Mouse (Mus musculus): Measurements from ENCODE around the gene Tbc1d2. TPM values are rescaled to one million over a fixed set of nuclear protein-coding genes. Genes with fewer than 3 reads are reported as not detected.

The Tbc1d2 gene
- polyA plus RNA-seq, 1 experiment from 2014 or later: 2.7 TPM

GRCm38 (mm10) chr4:46569671-46570070 lies 80.3 kb downstream of the Tbc1d2 start:
- H3K27ac ChIP-seq (replicated peaks): no peak overlapping the region
- no peaks in the 10 kb centered on the region for H3K4me1 ChIP-seq (replicated peaks; ENCODE audit: control insufficient read depth, insufficient read depth)
- no peak overlapping the region for H3K9ac ChIP-seq (ENCODE audit: low read length)
- ATAC-seq (ENCODE audit: low FRiP score, low TSS enrichment): no peak
- 58% methylated on average over 5 of the region's 5 CpGs for WGBS
- no peaks in the 10 kb centered on the region for H3K36me3 ChIP-seq (ENCODE audit: control insufficient read depth, insufficient read depth, low read length)
- no peak for DNase-seq (ENCODE audit: low spot score)
- no peak overlapping the region for H3K4me3 ChIP-seq (ENCODE audit: low read depth, low read length)
- H3K4me2 ChIP-seq (replicated peaks; ENCODE audit: low read depth): no peak overlapping the region
- TF ChIP-seq EP300 (optimal IDR thresholded peaks at IDR 0.05) (no peak), CTCF (IDR thresholded peaks at IDR 0.05; ENCODE audit: low read depth) (no peak)
- H3K27me3 ChIP-seq (ENCODE audit: control insufficient read depth, insufficient read depth, low read length): no peaks in the 10 kb centered on the region
- no peaks in the 10 kb centered on the region for H3K9me3 ChIP-seq (ENCODE audit: control insufficient read depth, low read length)

GRCm38 (mm10) chr4:46568169-46568568 lies 81.8 kb downstream of the Tbc1d2 start:
- H3K4me1 ChIP-seq (replicated peaks; ENCODE audit: control insufficient read depth, insufficient read depth): no peaks in the 10 kb centered on the region
- WGBS: 93% methylated on average over 8 of the region's 8 CpGs
- no peaks in the 10 kb centered on the region for H3K9me3 ChIP-seq (ENCODE audit: control insufficient read depth, low read length)
- no peak overlapping the region for H3K4me3 ChIP-seq (ENCODE audit: low read depth, low read length)
- TF ChIP-seq EP300 (optimal IDR thresholded peaks at IDR 0.05): no peak
- TF ChIP-seq CTCF (IDR thresholded peaks at IDR 0.05; ENCODE audit: low read depth): no peak
- no peak overlapping the region for H3K4me2 ChIP-seq (replicated peaks; ENCODE audit: low read depth)
- H3K27me3 ChIP-seq (ENCODE audit: control insufficient read depth, insufficient read depth, low read length): no peaks in the 10 kb centered on the region
- DNase-seq (ENCODE audit: low spot score): no peak
- no peak for ATAC-seq (ENCODE audit: low FRiP score, low TSS enrichment)
- H3K27ac ChIP-seq (replicated peaks): no peak overlapping the region
- H3K36me3 ChIP-seq (ENCODE audit: control insufficient read depth, insufficient read depth, low read length): no peaks in the 10 kb centered on the region
- no peak overlapping the region for H3K9ac ChIP-seq (ENCODE audit: low read length)

GRCm38 (mm10) chr4:46566931-46567671 lies 82.9 kb downstream of the Tbc1d2 start:
- Histone ChIP-seq H3K27ac (replicated peaks) (no peak overlapping the region), H3K4me2 (replicated peaks; ENCODE audit: low read depth) (no peak overlapping the region), H3K4me3 (ENCODE audit: low read depth, low read length) (no peak overlapping the region), H3K4me1 (replicated peaks; ENCODE audit: control insufficient read depth, insufficient read depth) (no peaks in the 10 kb centered on the region), H3K36me3 (ENCODE audit: control insufficient read depth, insufficient read depth, low read length) (no peaks in the 10 kb centered on the region), H3K27me3 (ENCODE audit: control insufficient read depth, insufficient read depth, low read length) (no peaks in the 10 kb centered on the region), H3K9ac (ENCODE audit: low read length) (no peak overlapping the region), H3K9me3 (ENCODE audit: control insufficient read depth, low read length) (no peaks in the 10 kb centered on the region)
- 62% methylated on average over 8 of the region's 8 CpGs for WGBS
- no peak for TF ChIP-seq EP300 (optimal IDR thresholded peaks at IDR 0.05)
- TF ChIP-seq CTCF (IDR thresholded peaks at IDR 0.05; ENCODE audit: low read depth): no peak
- no peak for ATAC-seq (ENCODE audit: low FRiP score, low TSS enrichment)
- DNase-seq (ENCODE audit: low spot score): no peak

GRCm38 (mm10) chr4:46565393-46565955 lies 84.5 kb downstream of the Tbc1d2 start:
- TF ChIP-seq EP300 (optimal IDR thresholded peaks at IDR 0.05) (no peak), CTCF (IDR thresholded peaks at IDR 0.05; ENCODE audit: low read depth) (no peak)
- H3K9ac ChIP-seq (ENCODE audit: low read length): no peak overlapping the region
- DNase-seq (ENCODE audit: low spot score) (no peak), ATAC-seq (ENCODE audit: low FRiP score, low TSS enrichment) (no peak)
- no peaks in the 10 kb centered on the region for H3K4me1 ChIP-seq (replicated peaks; ENCODE audit: control insufficient read depth, insufficient read depth)
- WGBS: 92% methylated on average over 4 of the region's 4 CpGs
- no peaks in the 10 kb centered on the region for H3K36me3 ChIP-seq (ENCODE audit: control insufficient read depth, insufficient read depth, low read length)
- no peak overlapping the region for H3K27ac ChIP-seq (replicated peaks)
- no peaks in the 10 kb centered on the region for H3K27me3 ChIP-seq (ENCODE audit: control insufficient read depth, insufficient read depth, low read length)
- no peak overlapping the region for H3K4me2 ChIP-seq (replicated peaks; ENCODE audit: low read depth)
- no peaks in the 10 kb centered on the region for H3K9me3 ChIP-seq (ENCODE audit: control insufficient read depth, low read length)
- no peak overlapping the region for H3K4me3 ChIP-seq (ENCODE audit: low read depth, low read length)

- Histone ChIP-seq H3K27me3 (ENCODE audit: control insufficient read depth, insufficient read depth, low read length) (no peaks in the 10 kb centered on the region), H3K4me1 (replicated peaks; ENCODE audit: control insufficient read depth, insufficient read depth) (no peaks in the 10 kb centered on the region), H3K36me3 (ENCODE audit: control insufficient read depth, insufficient read depth, low read length) (no peaks in the 10 kb centered on the region), H3K4me2 (replicated peaks; ENCODE audit: low read depth) (no peak overlapping the region), H3K9me3 (ENCODE audit: control insufficient read depth, low read length) (no peaks in the 10 kb centered on the region), H3K9ac (ENCODE audit: low read length) (no peak overlapping the region), H3K27ac (replicated peaks) (peak overlapping the region; percentile 45; the same call in 1 of the 2 replicates), H3K4me3 (ENCODE audit: low read depth, low read length) (no peak overlapping the region)
- no peak for TF ChIP-seq CTCF (IDR thresholded peaks at IDR 0.05; ENCODE audit: low read depth)
- no peak for TF ChIP-seq EP300 (optimal IDR thresholded peaks at IDR 0.05)
- WGBS: 68% methylated on average over 4 of the region's 4 CpGs
- ATAC-seq (ENCODE audit: low FRiP score, low TSS enrichment) (no peak), DNase-seq (ENCODE audit: low spot score) (no peak)
Observed at GRCm38 (mm10) chr4:46564247-46564646, 85.8 kb downstream of the Tbc1d2 start.

- no peak overlapping the region for H3K9ac ChIP-seq (ENCODE audit: low read length)
- no peak overlapping the region for H3K4me2 ChIP-seq (replicated peaks; ENCODE audit: low read depth)
- 33% methylated on average over 10 of the region's 10 CpGs for WGBS
- H3K27ac ChIP-seq (replicated peaks): peak overlapping the region; percentile 45
- H3K4me1 ChIP-seq (replicated peaks; ENCODE audit: control insufficient read depth, insufficient read depth): no peaks in the 10 kb centered on the region
- peak; percentile 78 for DNase-seq (ENCODE audit: low spot score)
- H3K27me3 ChIP-seq (ENCODE audit: control insufficient read depth, insufficient read depth, low read length): no peaks in the 10 kb centered on the region
- H3K9me3 ChIP-seq (ENCODE audit: control insufficient read depth, low read length): no peaks in the 10 kb centered on the region
- ATAC-seq (ENCODE audit: low FRiP score, low TSS enrichment): peak; percentile 77
- H3K36me3 ChIP-seq (ENCODE audit: control insufficient read depth, insufficient read depth, low read length): no peaks in the 10 kb centered on the region
- H3K4me3 ChIP-seq (ENCODE audit: low read depth, low read length): no peak overlapping the region
- TF ChIP-seq EP300 (optimal IDR thresholded peaks at IDR 0.05) (no peak), CTCF (IDR thresholded peaks at IDR 0.05; ENCODE audit: low read depth) (no peak)
Observed at GRCm38 (mm10) chr4:46563847-46564246, 86.2 kb downstream of the Tbc1d2 start.
